Mouse (Mus musculus) testis, adult 2 months (tissue): ENCODE data around the gene Gm2a. TPM values are rescaled to one million over a fixed set of nuclear protein-coding genes. Genes with fewer than 3 reads are reported as not detected.

Experiments used
- H3K27ac ChIP-seq: fragments of 200-500 bp; 2 replicates; pipeline ENCODE4 v1.5.1; 2012; ENCODE audit warnings: low read depth, low read length; ENCODE audit not compliant: control insufficient read depth, insufficient read depth
- H3K27me3 ChIP-seq: fragments of 200-500 bp; 2 replicates; pipeline ENCODE4 v1.6.1; 2012; ENCODE audit warnings: mild to moderate bottlenecking, low read length, moderate library complexity; ENCODE audit not compliant: control insufficient read depth, insufficient read depth
- H3K36me3 ChIP-seq: fragments of 200-500 bp; 2 replicates; pipeline ENCODE4 v1.6.1; 2012; ENCODE audit warnings: mild to moderate bottlenecking, low read length; ENCODE audit not compliant: control insufficient read depth, insufficient read depth
- H3K4me1 ChIP-seq: fragments of 200-500 bp; 2 replicates; pipeline ENCODE4 v1.6.1; 2012; ENCODE audit warnings: low read length; ENCODE audit not compliant: control insufficient read depth, insufficient read depth
- H3K4me3 ChIP-seq: fragments of 200-500 bp; 2 replicates; pipeline ENCODE4 v1.5.1; 2012; ENCODE audit warnings: low read depth, mild to moderate bottlenecking, low read length, moderate library complexity, mixed read lengths; ENCODE audit not compliant: control insufficient read depth
- CTCF ChIP-seq: fragments of 200-500 bp; IDR thresholded peaks from 2 replicates; pipeline ENCODE4 v1.5.1; 2012; ENCODE audit warnings: low read depth, mild to moderate bottlenecking, inconsistent platforms, low read length, moderate library complexity; ENCODE audit not compliant: control insufficient read depth, insufficient read depth, insufficient replicate concordance
- POLR2A ChIP-seq: fragments of 200-500 bp; IDR thresholded peaks from 2 replicates; pipeline ENCODE4 v1.6.1; 2012; ENCODE audit warnings: low read depth, mild to moderate bottlenecking, inconsistent platforms, low read length, moderate library complexity; ENCODE audit not compliant: control insufficient read depth
- polyA plus RNA-seq: library from polyadenylated mRNA; depleted of rRNA; stranded (reverse); fragments of >200 nt; gene quantifications from 2 replicates; pipeline ENCODE4 v1.2.3, GENCODE M21; 2012; rRNA removed

The Gm2a gene
- polyA plus RNA-seq, 1 experiment, result 137 TPM

GRCm38 (mm10) chr11:55147423-55147822 is 49.5 kb downstream of the Gm2a start:
- no peak for TF ChIP-seq POLR2A
- no peak for TF ChIP-seq CTCF
- Histone ChIP-seq H3K4me3 (peak overlapping the region; percentile 41; the same call in 1 of the 2 replicates), H3K36me3 (no peaks in the 10 kb centered on the region), H3K4me1 (peaks cover 2% of the 10 kb centered on the region; the same call in 1 of the 2 replicates), H3K27ac (no peak overlapping the region), H3K27me3 (no peaks in the 10 kb centered on the region)

- Histone ChIP-seq H3K36me3 (no peaks in the 10 kb centered on the region), H3K4me3 (peak overlapping the region; percentile 41), H3K27ac (no peak overlapping the region), H3K27me3 (no peaks in the 10 kb centered on the region), H3K4me1 (peaks cover 2% of the 10 kb centered on the region; the same call in 1 of the 2 replicates)
- TF ChIP-seq POLR2A (no peak), CTCF (no peak)
Observed at GRCm38 (mm10) chr11:55148461-55148860, 50.5 kb downstream of the Gm2a start.

- peaks cover 2% of the 10 kb centered on the region; the same call in 1 of the 2 replicates for H3K4me1 ChIP-seq
- peak; percentile 60; the same call in 1 of the 2 replicates for TF ChIP-seq POLR2A
- TF ChIP-seq CTCF, result no peak
- no peaks in the 10 kb centered on the region for H3K27me3 ChIP-seq
- H3K4me3 ChIP-seq, result peak within 1 kb of the TSS; percentile 86
- peak within 1 kb of the TSS; percentile 54 for H3K27ac ChIP-seq
- H3K36me3 ChIP-seq, result no peaks in the 10 kb centered on the region
Observed at GRCm38 (mm10) chr11:55151608-55152007, 53.7 kb downstream of the Gm2a start, which contains the start of gene Slc36a3. Gene Slc36a3 (minus strand): TSS chr11:55151708.

- Histone ChIP-seq H3K36me3 (no peaks in the 10 kb centered on the region), H3K27me3 (no peaks in the 10 kb centered on the region), H3K27ac (no peak overlapping the region), H3K4me1 (peaks cover 5% of the 10 kb centered on the region; the same call in 1 of the 2 replicates), H3K4me3 (no peak overlapping the region)
- no peak for TF ChIP-seq POLR2A
- TF ChIP-seq CTCF, result no peak
Observed at GRCm38 (mm10) chr11:55154398-55155069, 56.6 kb downstream of the Gm2a start.

GRCm38 (mm10) chr11:55155070-55155421 is 57.1 kb downstream of the Gm2a start:
- peaks cover 4% of the 10 kb centered on the region; the same call in 1 of the 2 replicates for H3K4me1 ChIP-seq
- no peak for TF ChIP-seq CTCF
- TF ChIP-seq POLR2A, result no peak
- H3K27me3 ChIP-seq, result no peaks in the 10 kb centered on the region
- H3K36me3 ChIP-seq, result no peaks in the 10 kb centered on the region
- H3K4me3 ChIP-seq, result no peak overlapping the region
- no peak overlapping the region for H3K27ac ChIP-seq

GRCm38 (mm10) chr11:55158785-55159359 is 61.0 kb downstream of the Gm2a start:
- no peak overlapping the region for H3K27ac ChIP-seq
- H3K4me3 ChIP-seq, result peak overlapping the region; percentile 37; the same call in 1 of the 2 replicates

More at GRCm38 (mm10) chr11:55158785-55159359, 61.0 kb downstream of the Gm2a start:
- Histone ChIP-seq H3K36me3 (no peaks in the 10 kb centered on the region), H3K4me1 (peaks cover 4% of the 10 kb centered on the region; the same call in 1 of the 2 replicates), H3K27me3 (no peaks in the 10 kb centered on the region)
- TF ChIP-seq CTCF (peak; percentile 83; the same call in 1 of the 2 replicates), POLR2A (no peak)

Other genes with a start within 250 kb of the Gm2a start
- 25.3 and 25.5 TPM in 2 replicates for gene Lyrm7, start 237.2 kb upstream of the Gm2a start, polyA plus RNA-seq
- gene Hint1, start 231.7 kb upstream of the Gm2a start, polyA plus RNA-seq, result 372 and 405 TPM in 2 replicates
- gene Gpx3, start 195.7 kb upstream of the Gm2a start, polyA plus RNA-seq, result 13.0 and 145 TPM in 2 replicates
- gene Tnip1, start 135.2 kb upstream of the Gm2a start, polyA plus RNA-seq, result 5.4 and 7.2 TPM in 2 replicates
- 4.9 and 7.5 TPM in 2 replicates for gene Anxa6, start 64.7 kb upstream of the Gm2a start, polyA plus RNA-seq
- 2.1 and 2.2 TPM in 2 replicates for gene Ccdc69, start 20.0 kb upstream of the Gm2a start, polyA plus RNA-seq
- 87.6 and 103 TPM in 2 replicates for gene Slc36a3, start 53.6 kb downstream of the Gm2a start, polyA plus RNA-seq
- 0.56 and 0.65 TPM in 2 replicates for gene Slc36a2, start 87.0 kb downstream of the Gm2a start, polyA plus RNA-seq
- gene Slc36a1, start 106.2 kb downstream of the Gm2a start, polyA plus RNA-seq, result 15.2 and 18.1 TPM in 2 replicates
- gene Fat2, start 238.4 kb downstream of the Gm2a start, polyA plus RNA-seq, result 0.01 and 0.07 TPM in 2 replicates